Mouse (Mus musculus): ENCODE results near the gene Gtf2f2. TPM values are rescaled to one million over a fixed set of nuclear protein-coding genes. Genes with fewer than 3 reads are reported as not detected.

The Gtf2f2 gene
- total RNA-seq, 1 experiment: 23.2 TPM

DNA sequence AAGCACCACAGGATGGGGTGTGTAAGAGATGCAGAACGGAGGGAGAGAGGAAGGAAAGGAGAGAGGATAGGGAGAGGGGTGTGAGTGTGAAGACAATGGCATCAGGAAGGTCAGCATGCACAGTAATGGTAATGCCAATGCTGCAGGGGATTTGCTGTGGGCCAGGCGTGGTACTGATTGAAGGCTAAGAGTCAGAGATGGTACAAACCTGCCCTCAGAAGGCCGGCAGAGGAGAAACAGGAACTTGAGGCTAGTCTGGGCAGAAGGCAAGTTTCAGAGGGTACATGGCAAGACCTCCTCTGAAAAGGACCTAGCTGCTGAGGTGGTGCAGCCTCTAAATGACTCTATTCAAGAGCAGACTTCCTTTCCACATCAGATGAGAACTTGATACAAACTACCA, 105.7 kb downstream of the Gtf2f2 start:
- Histone ChIP-seq H3K27ac (ENCODE audit: insufficient read depth, low read depth, low read length, poor library complexity, severe bottlenecking) (no peak overlapping the region), H3K36me3 (ENCODE audit: control insufficient read depth, insufficient read depth, low read length, poor library complexity, severe bottlenecking) (peaks cover 6% of the 10 kb centered on the region; the same call in 1 of the 2 replicates), H3K9me3 (ENCODE audit: control insufficient read depth, insufficient read depth, low read depth, low read length) (no peaks in the 10 kb centered on the region), H3K9ac (ENCODE audit: insufficient read depth, low read depth, low read length, poor library complexity, severe bottlenecking) (no peak overlapping the region), H3K4me1 (ENCODE audit: control insufficient read depth in 2 of 2, insufficient read depth in 2 of 2, low read length in 2 of 2, poor library complexity in 1 of 2) (peaks cover 0 to 2% of the 10 kb centered on the region in 2 experiments; a peak in 1 of 4 replicates), H3K4me3 (ENCODE audit: insufficient read depth in 1 of 2, low read depth in 1 of 2, low read length in 2 of 2, poor library complexity in 1 of 2, severe bottlenecking in 1 of 2) (no peak overlapping the region)
- no peak for DNase-seq (ENCODE audit: low read depth, low spot score)
- TF ChIP-seq CHD2 (IDR thresholded peaks at IDR 0.05; ENCODE audit: low read depth, low read length): no peak
- no peak for TF ChIP-seq HCFC1 (IDR thresholded peaks at IDR 0.05; ENCODE audit: borderline replicate concordance, insufficient read depth, low read length)
- no peak for TF ChIP-seq ZC3H11A (IDR thresholded peaks at IDR 0.05; ENCODE audit: borderline replicate concordance, low read depth, low read length)
- TF ChIP-seq MAFK (IDR thresholded peaks at IDR 0.05; ENCODE audit: insufficient read depth, low read depth, low read length): no peak
- no peak for TF ChIP-seq ZNF384 (IDR thresholded peaks at IDR 0.05; ENCODE audit: low read depth, low read length)
- in situ Hi-C loops (cut with MboI; ENCODE audit: low sequenced_read_pairs in 2 of 2, unreplicated experiment in 2 of 2): no loop called here

DNA sequence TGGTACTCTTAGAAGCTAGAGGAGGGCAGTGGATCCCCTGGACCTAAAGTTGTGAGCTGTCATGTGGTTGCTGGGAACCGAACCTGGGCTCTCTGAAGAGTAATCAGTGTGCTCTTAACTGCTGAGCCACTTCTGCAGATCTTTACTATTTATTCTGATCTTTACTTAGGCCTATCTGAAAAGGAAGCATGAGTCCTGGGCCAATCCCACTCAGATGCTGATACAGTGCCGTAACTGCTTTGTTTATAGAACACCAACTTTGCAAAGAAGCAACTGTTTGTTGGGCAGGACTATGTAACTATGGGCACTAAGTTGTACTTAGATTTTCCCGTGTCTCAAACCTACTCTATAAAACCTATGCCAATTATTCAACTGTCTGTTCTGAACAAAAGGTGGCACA, 107.5 kb downstream of the Gtf2f2 start:
- peaks cover 6% of the 10 kb centered on the region; the same call in 1 of the 2 replicates for H3K36me3 ChIP-seq (ENCODE audit: control insufficient read depth, insufficient read depth, low read length, poor library complexity, severe bottlenecking)
- H3K9me3 ChIP-seq (ENCODE audit: control insufficient read depth, insufficient read depth, low read depth, low read length): no peaks in the 10 kb centered on the region
- in situ Hi-C loops (cut with MboI; ENCODE audit: low sequenced_read_pairs in 2 of 2, unreplicated experiment in 2 of 2): no loop called here
- no peak overlapping the region for H3K4me3 ChIP-seq (ENCODE audit: insufficient read depth in 1 of 2, low read depth in 1 of 2, low read length in 2 of 2, poor library complexity in 1 of 2, severe bottlenecking in 1 of 2)
- no peak for DNase-seq (ENCODE audit: low read depth, low spot score)
- no peak overlapping the region for H3K9ac ChIP-seq (ENCODE audit: insufficient read depth, low read depth, low read length, poor library complexity, severe bottlenecking)
- H3K27ac ChIP-seq (ENCODE audit: insufficient read depth, low read depth, low read length, poor library complexity, severe bottlenecking): no peak overlapping the region
- H3K4me1 ChIP-seq (ENCODE audit: control insufficient read depth in 2 of 2, insufficient read depth in 2 of 2, low read length in 2 of 2, poor library complexity in 1 of 2): peaks cover 2 to 4% of the 10 kb centered on the region in 2 experiments; a peak in 2 of 4 replicates
- TF ChIP-seq HCFC1 (IDR thresholded peaks at IDR 0.05; ENCODE audit: borderline replicate concordance, insufficient read depth, low read length) (no peak), MAFK (IDR thresholded peaks at IDR 0.05; ENCODE audit: insufficient read depth, low read depth, low read length) (no peak), ZC3H11A (IDR thresholded peaks at IDR 0.05; ENCODE audit: borderline replicate concordance, low read depth, low read length) (no peak), ZNF384 (IDR thresholded peaks at IDR 0.05; ENCODE audit: low read depth, low read length) (no peak), CHD2 (IDR thresholded peaks at IDR 0.05; ENCODE audit: low read depth, low read length) (no peak)

DNA sequence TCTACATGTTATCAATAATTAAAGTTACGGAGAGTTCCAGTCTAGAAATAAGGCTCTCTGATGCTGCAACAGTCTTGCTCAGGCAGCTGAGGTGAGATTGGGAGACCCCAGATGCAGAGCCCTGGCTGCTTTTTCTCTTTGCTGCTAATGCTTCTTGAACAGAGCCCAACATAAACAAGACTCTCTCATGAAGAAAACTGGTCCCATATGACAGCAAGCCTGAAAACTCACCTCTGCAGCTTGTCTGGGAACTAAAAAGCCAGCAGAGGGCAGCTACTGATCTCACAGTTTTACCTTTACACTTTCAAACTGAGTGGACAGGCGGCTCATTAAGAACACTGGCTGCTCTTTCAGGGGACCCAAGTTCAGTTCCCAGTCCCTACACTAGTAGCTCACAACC, 108.7 kb downstream of the Gtf2f2 start:
- no peak for DNase-seq (ENCODE audit: low read depth, low spot score)
- no peaks in the 10 kb centered on the region for H3K9me3 ChIP-seq (ENCODE audit: control insufficient read depth, insufficient read depth, low read depth, low read length)
- H3K4me1 ChIP-seq (ENCODE audit: control insufficient read depth in 2 of 2, insufficient read depth in 2 of 2, low read length in 2 of 2, poor library complexity in 1 of 2): peaks cover 2 to 4% of the 10 kb centered on the region in 2 experiments; a peak in 2 of 4 replicates
- in situ Hi-C loops (cut with MboI; ENCODE audit: low sequenced_read_pairs in 2 of 2, unreplicated experiment in 2 of 2): no loop called here
- H3K27ac ChIP-seq (ENCODE audit: insufficient read depth, low read depth, low read length, poor library complexity, severe bottlenecking): no peak overlapping the region
- H3K36me3 ChIP-seq (ENCODE audit: control insufficient read depth, insufficient read depth, low read length, poor library complexity, severe bottlenecking): peaks cover 6% of the 10 kb centered on the region; the same call in 1 of the 2 replicates
- H3K4me3 ChIP-seq (ENCODE audit: insufficient read depth in 1 of 2, low read depth in 1 of 2, low read length in 2 of 2, poor library complexity in 1 of 2, severe bottlenecking in 1 of 2): no peak overlapping the region
- H3K9ac ChIP-seq (ENCODE audit: insufficient read depth, low read depth, low read length, poor library complexity, severe bottlenecking): no peak overlapping the region
- TF ChIP-seq MAFK (IDR thresholded peaks at IDR 0.05; ENCODE audit: insufficient read depth, low read depth, low read length): no peak
- TF ChIP-seq ZNF384 (IDR thresholded peaks at IDR 0.05; ENCODE audit: low read depth, low read length): no peak
- no peak for TF ChIP-seq CHD2 (IDR thresholded peaks at IDR 0.05; ENCODE audit: low read depth, low read length)

DNA sequence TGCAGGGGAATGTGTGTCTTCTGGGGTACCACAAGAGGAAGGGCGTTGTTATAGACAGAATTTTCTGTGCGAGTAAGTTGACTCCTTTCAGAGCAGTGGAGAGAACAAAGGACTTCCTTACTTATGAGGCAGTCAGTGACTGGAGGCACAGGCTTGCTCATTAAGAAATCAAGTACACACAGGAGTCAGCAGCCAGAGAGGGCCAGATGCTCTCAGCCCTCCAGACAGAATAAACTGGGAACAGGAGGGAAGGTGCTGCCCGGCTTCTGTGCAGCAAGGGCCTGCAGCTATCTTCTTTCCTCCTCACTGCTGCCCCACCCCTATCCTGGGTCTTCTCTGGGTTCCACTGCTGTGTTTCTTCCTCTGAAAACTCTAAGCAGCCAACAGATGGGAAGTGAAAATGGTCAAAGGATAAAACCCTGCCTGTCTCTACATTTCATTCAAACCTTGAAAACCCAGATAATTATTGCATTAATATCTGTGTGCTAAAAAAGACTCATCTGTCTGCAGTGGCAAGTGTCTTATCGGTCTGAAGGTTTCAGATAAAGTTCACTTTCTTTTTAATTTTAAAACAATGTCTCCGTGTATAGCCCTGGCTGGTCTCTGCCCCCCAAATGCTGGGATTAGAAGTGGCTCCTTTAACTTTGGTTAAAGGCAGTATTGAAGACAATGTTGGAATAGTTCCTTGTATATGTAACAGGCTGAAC, 109.7 kb downstream of the Gtf2f2 start:
- Histone ChIP-seq H3K27ac (ENCODE audit: insufficient read depth, low read depth, low read length, poor library complexity, severe bottlenecking) (no peak overlapping the region), H3K4me3 (ENCODE audit: insufficient read depth in 1 of 2, low read depth in 1 of 2, low read length in 2 of 2, poor library complexity in 1 of 2, severe bottlenecking in 1 of 2) (no peak overlapping the region), H3K9ac (ENCODE audit: insufficient read depth, low read depth, low read length, poor library complexity, severe bottlenecking) (no peak overlapping the region), H3K9me3 (ENCODE audit: control insufficient read depth, insufficient read depth, low read depth, low read length) (no peaks in the 10 kb centered on the region), H3K4me1 (ENCODE audit: control insufficient read depth in 2 of 2, insufficient read depth in 2 of 2, low read length in 2 of 2, poor library complexity in 1 of 2) (peaks cover 2 to 4% of the 10 kb centered on the region in 2 experiments; a peak in 2 of 4 replicates), H3K36me3 (ENCODE audit: control insufficient read depth, insufficient read depth, low read length, poor library complexity, severe bottlenecking) (peaks cover 6% of the 10 kb centered on the region; the same call in 1 of the 2 replicates)
- no peak for TF ChIP-seq ZNF384 (IDR thresholded peaks at IDR 0.05; ENCODE audit: low read depth, low read length)
- in situ Hi-C loops (cut with MboI; ENCODE audit: low sequenced_read_pairs in 2 of 2, unreplicated experiment in 2 of 2): no loop called here
- no peak for DNase-seq (ENCODE audit: low read depth, low spot score)

DNA sequence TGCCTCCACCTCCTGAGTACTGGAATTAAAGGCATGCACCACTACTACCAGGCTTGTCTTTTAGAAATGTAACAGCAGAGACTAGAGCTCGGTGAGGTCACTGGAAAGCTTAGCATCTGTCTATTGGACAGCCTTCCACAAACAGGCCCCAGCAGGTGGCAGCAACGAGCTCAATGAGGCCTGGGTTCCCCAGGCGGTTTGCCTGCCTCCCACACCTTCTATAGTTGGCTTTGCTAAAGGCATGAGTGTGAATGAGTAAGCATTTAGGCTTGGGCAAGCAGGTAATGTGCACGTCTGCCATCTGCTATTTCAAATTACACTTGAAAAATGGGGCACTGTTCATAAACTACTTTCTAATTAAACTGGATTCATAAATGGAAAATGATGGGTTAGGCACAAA, 111.1 kb downstream of the Gtf2f2 start:
- in situ Hi-C loops (cut with MboI; ENCODE audit: low sequenced_read_pairs in 2 of 2, unreplicated experiment in 2 of 2): loop anchor here (25.0 kb wide), 1 partner anchor 188 kb away; no protein-coding TSS in a partner anchor
- no peak for TF ChIP-seq CHD2 (IDR thresholded peaks at IDR 0.05; ENCODE audit: low read depth, low read length)
- peak; percentile 58 for TF ChIP-seq ZC3H11A (IDR thresholded peaks at IDR 0.05; ENCODE audit: borderline replicate concordance, low read depth, low read length)
- TF ChIP-seq HCFC1 (IDR thresholded peaks at IDR 0.05; ENCODE audit: borderline replicate concordance, insufficient read depth, low read length): no peak
- 0 out of 2 replicates have a peak, but pooled peaks have one; percentile 31 for TF ChIP-seq MAFK (IDR thresholded peaks at IDR 0.05; ENCODE audit: insufficient read depth, low read depth, low read length)
- H3K9ac ChIP-seq (ENCODE audit: insufficient read depth, low read depth, low read length, poor library complexity, severe bottlenecking): no peak overlapping the region
- H3K9me3 ChIP-seq (ENCODE audit: control insufficient read depth, insufficient read depth, low read depth, low read length): no peaks in the 10 kb centered on the region
- peaks cover 4% of the 10 kb centered on the region for H3K36me3 ChIP-seq (ENCODE audit: control insufficient read depth, insufficient read depth, low read length, poor library complexity, severe bottlenecking)
- no peak overlapping the region for H3K27ac ChIP-seq (ENCODE audit: insufficient read depth, low read depth, low read length, poor library complexity, severe bottlenecking)
- peaks cover 2 to 4% of the 10 kb centered on the region in 2 experiments; a peak in 2 of 4 replicates for H3K4me1 ChIP-seq (ENCODE audit: control insufficient read depth in 2 of 2, insufficient read depth in 2 of 2, low read length in 2 of 2, poor library complexity in 1 of 2)
- peak; percentile 75 for DNase-seq (ENCODE audit: low read depth, low spot score)
- no peak overlapping the region for H3K4me3 ChIP-seq (ENCODE audit: insufficient read depth in 1 of 2, low read depth in 1 of 2, low read length in 2 of 2, poor library complexity in 1 of 2, severe bottlenecking in 1 of 2)
